Mouse (Mus musculus) lung, postnatal 0 days (tissue): Measurements from ENCODE around the gene Tle4. TPM values are rescaled to one million over a fixed set of nuclear protein-coding genes. Genes with fewer than 3 reads are reported as not detected.

Source experiments
- ATAC-seq: fragments of 200-750 bp; cut with Nextera tagmentation; 2 replicates; pipeline ENCODE4 v1.8.0; 2017; ENCODE audit warnings: moderate library complexity
- DNase-seq: peaks from one replicate; pipeline ENCODE4 v3.0.0-alpha.2; 2016; ENCODE audit warnings: low spot score
- H3K27ac ChIP-seq: fragments of 300-500 bp; sonication (generic); 2 replicates; pipeline ENCODE4 v1.5.1; 2014; ENCODE audit warnings: antibody characterized with exemption, mild to moderate bottlenecking, low read length, mixed read lengths
- H3K27me3 ChIP-seq: fragments of 300-500 bp; sonication (generic); replicated peaks from 2 replicates; pipeline ENCODE4 v1.6.1; 2014; ENCODE audit warnings: low read length, mixed read lengths; ENCODE audit not compliant: insufficient read depth
- H3K36me3 ChIP-seq: fragments of 300-500 bp; sonication (generic); 2 replicates; pipeline ENCODE4 v1.6.1; 2014; ENCODE audit warnings: low read length, mixed read lengths; ENCODE audit not compliant: insufficient read depth
- H3K4me1 ChIP-seq: fragments of 300-500 bp; sonication (generic); 2 replicates; pipeline ENCODE4 v1.6.1; 2014; ENCODE audit warnings: antibody characterized with exemption, low read depth, low read length, mixed read lengths; ENCODE audit not compliant: insufficient read depth
- H3K4me2 ChIP-seq: fragments of 300-500 bp; sonication (generic); replicated peaks from 2 replicates; pipeline ENCODE4 v1.6.1; 2014; ENCODE audit warnings: low read depth, mild to moderate bottlenecking, low read length, moderate library complexity, mixed read lengths
- H3K4me3 ChIP-seq: fragments of 300-500 bp; sonication (generic); 2 replicates; pipeline ENCODE4 v1.5.1; 2014; ENCODE audit warnings: low read depth, low read length
- H3K9ac ChIP-seq: fragments of 300-500 bp; sonication (generic); replicated peaks from 2 replicates; pipeline ENCODE4 v1.6.1; 2014; ENCODE audit warnings: low read depth, mild to moderate bottlenecking
- H3K9me3 ChIP-seq: fragments of 300-500 bp; sonication (generic); 2 replicates; pipeline ENCODE4 v1.6.1; 2016; ENCODE audit warnings: low read length, mixed read lengths
- CTCF ChIP-seq: IDR thresholded peaks from 2 replicates; pipeline ENCODE4 v1.5.1; 2016; ENCODE audit warnings: antibody characterized with exemption, mild to moderate bottlenecking
- EP300 ChIP-seq: IDR thresholded peaks from 2 replicates; pipeline ENCODE4 v1.6.1; 2016; ENCODE audit warnings: antibody characterized with exemption, mild to moderate bottlenecking, control low read depth
- WGBS: fragments of 180-500 bp; shearing (Covaris S2); extraction: QIAGEN DNeasy Blood & Tissue Kit; methylation state at CpG from one replicate; pipeline ENCODE4 v1.1.7; 2014; 5-methylcytosine and 5-hydroxymethylcytosine counted together
- polyA plus RNA-seq: library from polyadenylated mRNA; unstranded; fragments of >200 nt; fragmentation: Nextera tagmentation; extraction: Ambion mirVana; gene quantifications from 2 replicates; pipeline ENCODE4 v1.2.1, GENCODE M21; 2015

The Tle4 gene
- polyA plus RNA-seq, 1 experiment from 2014 or later, result 12.1 TPM

- no peak overlapping the region for H3K4me3 ChIP-seq
Measured at GRCm38 (mm10) chr19:14599851-14600251, 2.0 kb upstream of the Tle4 start.

GRCm38 (mm10) chr19:14598690-14599288 is 938 bp upstream of the Tle4 start:
- peak overlapping the region; percentile 64 for H3K4me3 ChIP-seq
- peak; percentile 68 for DNase-seq
- 1% methylated on average over 44 of the region's 46 CpGs for WGBS
- H3K9me3 ChIP-seq, result no peaks in the 10 kb centered on the region
- no peaks in the 10 kb centered on the region for H3K27me3 ChIP-seq
- peak overlapping the region; percentile 85 for H3K27ac ChIP-seq
- ATAC-seq, result peak; percentile 14
- no peaks in the 10 kb centered on the region for H3K36me3 ChIP-seq
- TF ChIP-seq CTCF (no peak), EP300 (no peak)
- peak overlapping the region; percentile 40; the same call in 1 of the 2 replicates for H3K9ac ChIP-seq
- peak overlapping the region; percentile 70 for H3K4me2 ChIP-seq
- H3K4me1 ChIP-seq, result peaks cover 4% of the 10 kb centered on the region

More at GRCm38 (mm10) chr19:14599851-14600251, 2.0 kb upstream of the Tle4 start:
- Histone ChIP-seq H3K4me2 (no peak overlapping the region), H3K27me3 (no peaks in the 10 kb centered on the region), H3K27ac (peak overlapping the region; percentile 47), H3K9me3 (no peaks in the 10 kb centered on the region), H3K36me3 (no peaks in the 10 kb centered on the region), H3K4me1 (peaks cover 4% of the 10 kb centered on the region), H3K9ac (no peak overlapping the region)
- TF ChIP-seq CTCF (no peak), EP300 (no peak)
- no peak for ATAC-seq
- 48% methylated on average over 8 of the region's 8 CpGs for WGBS
- DNase-seq, result no peak

- Histone ChIP-seq H3K4me1 (peaks cover 4% of the 10 kb centered on the region), H3K9me3 (no peaks in the 10 kb centered on the region), H3K4me2 (peak overlapping the region; percentile 63), H3K36me3 (0 out of 2 replicates have a peak, but pooled peaks cover 1% of the 10 kb centered on the region), H3K27me3 (no peaks in the 10 kb centered on the region), H3K27ac (peak overlapping the region; percentile 92), H3K4me3 (peak overlapping the region; percentile 92), H3K9ac (peak overlapping the region; percentile 92)
- TF ChIP-seq CTCF, result no peak
- no peak for TF ChIP-seq EP300
- ATAC-seq (peak; percentile 4), DNase-seq (peak; percentile 92)
- WGBS, result under 1% methylated on average over 75 of the region's 120 CpGs
Measured at GRCm38 (mm10) chr19:14596941-14597916, 622 bp downstream of the Tle4 start.

GRCm38 (mm10) chr19:14596358-14596940 is 1.4 kb downstream of the Tle4 start:
- H3K4me1 ChIP-seq, result peaks cover 4% of the 10 kb centered on the region
- H3K9ac ChIP-seq, result peak overlapping the region; percentile 92
- no peaks in the 10 kb centered on the region for H3K9me3 ChIP-seq
- H3K36me3 ChIP-seq, result peaks cover 6% of the 10 kb centered on the region; the same call in 1 of the 2 replicates
- peak overlapping the region; percentile 63 for H3K4me2 ChIP-seq
- H3K4me3 ChIP-seq, result peak overlapping the region; percentile 92
- no peaks in the 10 kb centered on the region for H3K27me3 ChIP-seq
- TF ChIP-seq EP300 (no peak), CTCF (no peak)
- under 1% methylated on average over 12 of the region's 12 CpGs for WGBS
- peak overlapping the region; percentile 92 for H3K27ac ChIP-seq
- DNase-seq (peak; percentile 30), ATAC-seq (no peak)

GRCm38 (mm10) chr19:14595390-14595997 is 2.4 kb downstream of the Tle4 start:
- Histone ChIP-seq H3K9ac (no peak overlapping the region), H3K4me2 (peak overlapping the region; percentile 63), H3K27me3 (no peaks in the 10 kb centered on the region), H3K36me3 (peaks cover 6% of the 10 kb centered on the region; the same call in 1 of the 2 replicates), H3K4me1 (peaks cover 4% of the 10 kb centered on the region), H3K9me3 (no peaks in the 10 kb centered on the region), H3K27ac (no peak overlapping the region), H3K4me3 (peak overlapping the region; percentile 92; the same call in 1 of the 2 replicates)
- no peak for DNase-seq
- no peak for ATAC-seq
- no peak for TF ChIP-seq EP300
- no peak for TF ChIP-seq CTCF
- WGBS, result 39% methylated on average over 11 of the region's 11 CpGs
